Mouse (Mus musculus) neutrophil, adult 83 days (primary cell): Measurements from ENCODE around the gene Rxylt1. TPM values are rescaled to one million over a fixed set of nuclear protein-coding genes. Genes with fewer than 3 reads are reported as not detected.

ENCODE experiments used
- total RNA-seq, 2 experiments: library from RNA; stranded (reverse); gene quantifications; one replicate each; pipeline ENCODE4 v1.2.4; 2023

The Rxylt1 gene
- 10 to 100 TPM in 1 of 2 experiments, 1 to 10 TPM in 1; 8.6 to 12.3 TPM for total RNA-seq

DNA sequence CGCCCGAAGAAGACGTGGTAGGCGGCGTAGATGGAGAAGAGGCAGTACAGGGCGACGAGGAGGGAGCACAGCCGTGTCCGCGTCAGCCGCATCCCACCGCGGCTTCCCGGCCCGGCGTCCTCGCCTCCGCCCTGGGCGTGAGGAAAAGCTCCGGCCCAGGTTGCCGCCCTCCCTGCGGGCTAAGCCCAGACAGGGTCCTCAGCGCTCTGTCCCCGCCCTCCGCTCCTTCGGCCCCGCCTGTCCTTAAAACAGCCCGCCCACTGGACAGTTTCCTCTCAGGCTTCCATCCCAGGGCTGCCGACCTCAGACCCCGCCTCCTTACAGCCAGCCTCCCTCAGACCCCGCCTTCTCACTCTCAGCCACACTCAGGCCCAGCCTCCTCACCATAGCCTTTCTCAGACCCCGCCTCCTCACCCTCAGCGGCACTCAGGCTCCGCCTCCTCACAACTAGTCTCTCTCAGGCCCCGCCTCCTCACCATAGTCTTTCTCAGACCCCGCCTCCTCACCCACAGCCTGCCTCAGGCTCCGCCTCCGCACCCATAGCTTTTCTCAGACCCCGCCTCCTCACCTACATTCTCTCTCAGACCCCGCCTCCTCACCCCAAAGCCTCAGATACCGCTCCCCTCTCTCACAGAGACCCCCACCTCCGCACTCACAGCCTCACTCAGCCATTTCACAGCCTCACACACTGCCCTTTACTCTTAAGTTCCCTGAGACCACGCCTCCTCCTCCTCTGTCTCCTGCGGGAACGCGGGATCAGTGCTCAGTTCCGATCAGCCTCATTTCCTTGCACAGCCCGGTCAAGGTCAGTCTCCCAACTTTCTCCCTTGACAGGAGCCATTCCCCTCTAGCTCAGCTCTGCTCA lies at the start of gene Rxylt1:
Gene Rxylt1 (minus strand): TSS at position 392 of the 865 bp plus-strand sequence.

DNA sequence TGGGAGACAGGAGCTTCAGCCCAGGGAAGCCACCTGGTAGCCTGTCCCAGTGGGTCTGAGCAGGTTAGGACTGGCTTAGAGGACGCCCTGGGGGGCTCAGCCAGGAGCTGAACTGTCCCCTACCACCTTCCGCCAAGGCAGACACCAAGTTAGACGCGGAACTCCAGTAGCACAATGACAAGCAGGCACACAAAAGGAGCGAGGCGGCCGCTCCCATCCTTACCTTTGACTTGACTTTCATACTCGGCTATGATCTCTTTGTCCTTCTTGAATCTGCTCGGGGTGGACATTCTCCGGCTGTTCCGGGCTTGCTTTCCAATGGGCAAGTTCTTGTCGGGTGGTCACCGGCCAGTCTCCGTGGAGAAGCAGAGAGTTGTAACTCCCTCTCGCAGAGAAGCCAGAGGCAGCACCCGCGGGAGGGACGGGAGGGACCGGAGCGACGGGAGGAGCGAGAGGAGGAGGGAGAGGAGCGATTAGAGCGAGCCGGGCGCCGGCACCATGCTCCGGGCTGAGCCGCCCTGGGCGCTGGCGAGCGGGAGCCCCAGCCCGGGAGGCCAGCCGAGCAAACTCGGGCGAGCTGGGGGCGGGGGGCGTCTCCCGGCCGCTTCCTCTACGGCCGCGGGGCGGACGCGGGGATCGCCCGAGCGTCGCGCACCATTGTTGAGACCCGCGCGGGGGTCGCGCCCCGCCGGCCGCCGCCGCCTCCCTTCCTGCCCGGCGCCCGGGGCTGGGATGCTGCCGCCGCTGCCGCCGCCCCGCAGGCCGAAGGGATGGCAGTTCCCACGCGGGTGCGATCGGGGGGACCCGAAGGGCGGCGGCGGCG lies 50.1 kb downstream of the Rxylt1 start, which contains the start of gene Srgap1:
Gene Srgap1 (minus strand): TSS at position 412 of the 823 bp plus-strand sequence.

Other genes with a start within 250 kb of the Rxylt1 start
- gene Srgap1, start 50.1 kb downstream of the Rxylt1 start, total RNA-seq: under 1 TPM; 0.20 TPM